In the genomic region with DNA sequence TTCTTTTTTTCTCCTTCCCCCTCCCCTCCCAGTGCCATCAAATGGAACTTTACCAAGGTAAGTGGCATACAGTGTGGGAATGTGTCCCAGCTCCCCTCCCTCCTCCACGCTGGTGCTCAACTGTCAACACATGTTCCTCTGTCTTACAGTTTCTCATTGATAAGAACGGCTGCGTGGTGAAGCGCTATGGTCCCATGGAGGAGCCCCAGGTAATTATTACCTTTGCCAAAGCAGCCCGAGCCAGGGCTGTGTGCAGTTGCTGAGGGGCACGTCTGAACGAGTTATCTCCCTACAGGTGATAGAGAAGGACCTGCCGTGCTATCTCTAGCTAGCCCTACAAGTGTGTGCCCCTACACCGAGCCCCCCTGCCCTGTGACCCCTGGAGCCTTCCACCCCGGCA, we compare ENCODE assay signal across 10 mouse cellular contexts. TPM values are rescaled to one million over a fixed set of nuclear protein-coding genes. Genes with fewer than 3 reads are reported as not detected.
DNase-seq lines count a peak whose midpoint lies in the region; ATAC-seq lines count a peak whose summit lies in the region.
"Had no signal": no experiment of that assay in that cellular context is flagged by ENCODE, and none has a peak within 500 bp of the region (broad histone marks: within the 10 kb centered on the region; RNA-seq: fewer than 3 reads in every experiment).

No protein-coding gene starts in this region.

- H3K4me1 ChIP-seq in heart, embryonic 12.5 days (replicated peaks), result peaks cover 34% of the 10 kb centered on the region
- H3K4me1 ChIP-seq in megakaryocyte, embryonic 14.5 days, result peaks cover 80% of the 10 kb centered on the region
- peaks cover 18% of the 10 kb centered on the region for H3K4me1 ChIP-seq in embryonic facial prominence, embryonic 12.5 days
- peaks cover 40% of the 10 kb centered on the region for H3K4me1 ChIP-seq in liver, embryonic 16.5 days (ENCODE audit: control insufficient read depth, low read depth, low read length)

- H3K9me3 ChIP-seq in heart, embryonic 12.5 days (replicated peaks), result no peaks in the 10 kb centered on the region
- H3K9me3 ChIP-seq in megakaryocyte, embryonic 14.5 days, result no peaks in the 10 kb centered on the region
- H3K9me3 ChIP-seq in embryonic facial prominence, embryonic 12.5 days, result no peaks in the 10 kb centered on the region
- H3K9me3 ChIP-seq in liver, embryonic 16.5 days (replicated peaks; ENCODE audit: control insufficient read depth, low read length), result no peaks in the 10 kb centered on the region

- intact Hi-C loops in heart, postnatal 14 days (cut with DNase I), result loop anchor here (2.0 kb wide), 2 partner anchors 17 to 59 kb away; partner anchors contain the start of gene Stk11

- H3K27me3 ChIP-seq in heart, embryonic 12.5 days (replicated peaks), result no peaks in the 10 kb centered on the region
- H3K27me3 ChIP-seq in megakaryocyte, embryonic 14.5 days (replicated peaks), result no peaks in the 10 kb centered on the region
- no peaks in the 10 kb centered on the region for H3K27me3 ChIP-seq in embryonic facial prominence, embryonic 12.5 days
- H3K27me3 ChIP-seq in liver, embryonic 16.5 days (ENCODE audit: control insufficient read depth, insufficient read depth, low read depth, low read length), result no peaks in the 10 kb centered on the region

- no peak overlapping the region for H3K27ac ChIP-seq in heart, embryonic 12.5 days (ENCODE audit: poor library complexity, severe bottlenecking)
- no peak overlapping the region for H3K27ac ChIP-seq in embryonic facial prominence, embryonic 12.5 days
- H3K27ac ChIP-seq in liver, embryonic 16.5 days (ENCODE audit: low read length), result peak overlapping the region; percentile 5; the same call in 1 of the 2 replicates

- peak overlapping the region; percentile 86; the same call in 1 of the 2 replicates for H3K9ac ChIP-seq in heart, embryonic 12.5 days
- H3K9ac ChIP-seq in embryonic facial prominence, embryonic 12.5 days, result 0 out of 2 replicates have a peak overlapping the region, but pooled peaks have one; percentile 1
- H3K9ac ChIP-seq in liver, embryonic 16.5 days (ENCODE audit: low read depth, low read length), result no peak overlapping the region

- WGBS in heart, embryonic 12.5 days, result 56% methylated on average over 9 of the region's 10 CpGs
- WGBS in embryonic facial prominence, embryonic 12.5 days, result 78% methylated on average over 10 of the region's 10 CpGs
- WGBS in liver, embryonic 16.5 days (ENCODE audit: insufficient replicate concordance), result 35% methylated on average over 9 of the region's 10 CpGs

- no peak for DNase-seq in heart, postnatal 14 days
- DNase-seq in spleen, postnatal 36 days (ENCODE audit: low spot score in 2 of 2), result no peak
- no peak for DNase-seq in ovary, adult 18-20 months (ENCODE audit: low spot score)
- DNase-seq: embryo, embryonic 11 days; thymus, postnatal 25 days had no signal

- ATAC-seq in heart, embryonic 12.5 days (ENCODE audit: insufficient number of reproducible peaks, low FRiP score), result no peak
- ATAC-seq in megakaryocyte, adult 5-6 weeks (ENCODE audit: poor library complexity, severe bottlenecking), result no peak
- ATAC-seq in embryonic facial prominence, embryonic 12.5 days (ENCODE audit: insufficient number of reproducible peaks, insufficient read depth, low FRiP score, low TSS enrichment), result no peak
- no peak for ATAC-seq in liver, embryonic 16.5 days (ENCODE audit: low read depth)

- peaks cover 56% of the 10 kb centered on the region for H3K36me3 ChIP-seq in heart, embryonic 12.5 days
- H3K36me3 ChIP-seq in megakaryocyte, embryonic 14.5 days (replicated peaks; ENCODE audit: low read length), result peaks cover 70% of the 10 kb centered on the region
- H3K36me3 ChIP-seq in embryonic facial prominence, embryonic 12.5 days, result peaks cover 51% of the 10 kb centered on the region
- H3K36me3 ChIP-seq in liver, embryonic 16.5 days (ENCODE audit: control insufficient read depth, insufficient read depth), result peaks cover 45% of the 10 kb centered on the region

- peak overlapping the region; percentile 68 for H3K4me3 ChIP-seq in heart, embryonic 12.5 days
- peak overlapping the region; percentile 97 for H3K4me3 ChIP-seq in megakaryocyte, embryonic 14.5 days (replicated peaks)
- H3K4me3 ChIP-seq in embryonic facial prominence, embryonic 12.5 days, result no peak overlapping the region
- H3K4me3 ChIP-seq in liver, embryonic 16.5 days (ENCODE audit: low read depth, low read length), result no peak overlapping the region

- peak overlapping the region; percentile 81; the same call in 1 of the 2 replicates for H3K4me2 ChIP-seq in heart, embryonic 12.5 days
- no peak overlapping the region; the same call in 1 of the 2 replicates for H3K4me2 ChIP-seq in embryonic facial prominence, embryonic 12.5 days (replicated peaks)
- H3K4me2 ChIP-seq in liver, embryonic 16.5 days (ENCODE audit: low read depth, low read length), result 0 out of 2 replicates have a peak overlapping the region, but pooled peaks have one; percentile 90

RNA-seq across cellular contexts. Expression of gene Gpx4, which starts 8.9 kb away (rescaled TPM):
- 677 and 717 TPM in 2 replicates for polyA plus RNA-seq in heart, embryonic 12.5 days (2016; fragmentation: Nextera tagmentation; extraction: Ambion mirVana)
- total RNA-seq in heart, postnatal 14 days (2021), result 100 to 1,000 TPM; 636 to 681 TPM
- polyA plus RNA-seq in megakaryocyte, embryonic 14.5 days (2012; ENCODE audit: insufficient read depth, low replicate concordance), result 3,942 and 9,172 TPM in 2 replicates
- total RNA-seq in megakaryocyte, adult 5-6 weeks (2015), result 259 and 303 TPM in 2 replicates
- total RNA-seq in megakaryocyte, adult 5-6 weeks (2017), result 375 and 378 TPM in 2 replicates
- polyA plus RNA-seq in embryonic facial prominence, embryonic 12.5 days (2016; fragmentation: Nextera tagmentation; extraction: Ambion mirVana), result 475 and 505 TPM in 2 replicates
- 553 and 567 TPM in 2 replicates for polyA plus RNA-seq in liver, embryonic 16.5 days (2015; fragmentation: Nextera tagmentation; extraction: Ambion mirVana)

RNA-seq across cellular contexts. Expression of gene Polr2e, which starts 16.3 kb away (rescaled TPM):
- polyA plus RNA-seq in heart, embryonic 12.5 days (2016; fragmentation: Nextera tagmentation; extraction: Ambion mirVana), result 132 and 135 TPM in 2 replicates
- total RNA-seq in heart, postnatal 14 days (2021), result 10 to 100 TPM; 68.6 to 73.5 TPM
- 147 and 260 TPM in 2 replicates for polyA plus RNA-seq in megakaryocyte, embryonic 14.5 days (2012; ENCODE audit: insufficient read depth, low replicate concordance)
- total RNA-seq in megakaryocyte, adult 5-6 weeks (2015), result 70.2 and 70.7 TPM in 2 replicates
- 58.4 and 69.2 TPM in 2 replicates for total RNA-seq in megakaryocyte, adult 5-6 weeks (2017)
- polyA plus RNA-seq in embryonic facial prominence, embryonic 12.5 days (2016; fragmentation: Nextera tagmentation; extraction: Ambion mirVana), result 227 and 245 TPM in 2 replicates
- polyA plus RNA-seq in liver, embryonic 16.5 days (2015; fragmentation: Nextera tagmentation; extraction: Ambion mirVana), result 66.8 and 70.1 TPM in 2 replicates

RNA-seq across cellular contexts. Expression of gene Arhgap45, which starts 39.4 kb away (rescaled TPM):
- 7.5 and 8.5 TPM in 2 replicates for polyA plus RNA-seq in heart, embryonic 12.5 days (2016; fragmentation: Nextera tagmentation; extraction: Ambion mirVana)
- 10 to 100 TPM in 1 of 2 experiments, 1 to 10 TPM in 1; 4.9 to 11.3 TPM for total RNA-seq in heart, postnatal 14 days (2021)
- 375 and 477 TPM in 2 replicates for polyA plus RNA-seq in megakaryocyte, embryonic 14.5 days (2012; ENCODE audit: insufficient read depth, low replicate concordance)
- 135 and 140 TPM in 2 replicates for total RNA-seq in megakaryocyte, adult 5-6 weeks (2015)
- total RNA-seq in megakaryocyte, adult 5-6 weeks (2017), result 235 and 237 TPM in 2 replicates
- 7.1 and 8.1 TPM in 2 replicates for polyA plus RNA-seq in embryonic facial prominence, embryonic 12.5 days (2016; fragmentation: Nextera tagmentation; extraction: Ambion mirVana)
- 16.6 and 17.3 TPM in 2 replicates for polyA plus RNA-seq in liver, embryonic 16.5 days (2015; fragmentation: Nextera tagmentation; extraction: Ambion mirVana)

RNA-seq across cellular contexts. Expression of gene Sbno2, which starts 49.5 kb away (rescaled TPM):
- polyA plus RNA-seq in heart, embryonic 12.5 days (2016; fragmentation: Nextera tagmentation; extraction: Ambion mirVana), result 13.0 and 14.6 TPM in 2 replicates
- total RNA-seq in heart, postnatal 14 days (2021), result 10 to 100 TPM; 13.5 to 14.0 TPM
- polyA plus RNA-seq in megakaryocyte, embryonic 14.5 days (2012; ENCODE audit: insufficient read depth, low replicate concordance), result 151 and 347 TPM in 2 replicates
- 32.4 and 33.0 TPM in 2 replicates for total RNA-seq in megakaryocyte, adult 5-6 weeks (2015)
- total RNA-seq in megakaryocyte, adult 5-6 weeks (2017), result 41.9 and 46.7 TPM in 2 replicates
- 15.2 and 16.1 TPM in 2 replicates for polyA plus RNA-seq in embryonic facial prominence, embryonic 12.5 days (2016; fragmentation: Nextera tagmentation; extraction: Ambion mirVana)
- 10.3 and 11.8 TPM in 2 replicates for polyA plus RNA-seq in liver, embryonic 16.5 days (2015; fragmentation: Nextera tagmentation; extraction: Ambion mirVana)

RNA-seq across cellular contexts. Expression of gene Abca7, which starts 59.6 kb away (rescaled TPM):
- 4.5 and 5.1 TPM in 2 replicates for polyA plus RNA-seq in heart, embryonic 12.5 days (2016; fragmentation: Nextera tagmentation; extraction: Ambion mirVana)
- 1 to 10 TPM; 7.0 to 8.5 TPM for total RNA-seq in heart, postnatal 14 days (2021)
- 47.4 and 62.2 TPM in 2 replicates for polyA plus RNA-seq in megakaryocyte, embryonic 14.5 days (2012; ENCODE audit: insufficient read depth, low replicate concordance)
- total RNA-seq in megakaryocyte, adult 5-6 weeks (2015), result 32.6 and 34.7 TPM in 2 replicates
- 33.6 and 37.4 TPM in 2 replicates for total RNA-seq in megakaryocyte, adult 5-6 weeks (2017)
- 2.6 and 3.9 TPM in 2 replicates for polyA plus RNA-seq in embryonic facial prominence, embryonic 12.5 days (2016; fragmentation: Nextera tagmentation; extraction: Ambion mirVana)
- 8.6 and 9.0 TPM in 2 replicates for polyA plus RNA-seq in liver, embryonic 16.5 days (2015; fragmentation: Nextera tagmentation; extraction: Ambion mirVana)

Comparison
In these comparisons a context has a peak if more than half of its experiments do, and no peak if none do; other contexts are left out.
1. H3K4me3 ChIP-seq: peak in heart, embryonic 12.5 days (single experiment) and megakaryocyte, embryonic 14.5 days (single experiment); none in embryonic facial prominence, embryonic 12.5 days (single experiment) and liver, embryonic 16.5 days (single experiment).
2. RNA of gene Arhgap45, which starts 39.4 kb away (polyA plus RNA-seq): 375 to 477 TPM in megakaryocyte, embryonic 14.5 days; 16.6 to 17.3 TPM in liver, embryonic 16.5 days, 7.1 to 8.1 TPM in embryonic facial prominence, embryonic 12.5 days and 7.5 to 8.5 TPM in heart, embryonic 12.5 days; every median in the first group is over 10 times any median in the second.